Mouse (Mus musculus): ENCODE data around the gene Ddx54. TPM values are rescaled to one million over a fixed set of nuclear protein-coding genes. Genes with fewer than 3 reads are reported as not detected.

Gene Ddx54
- polyA plus RNA-seq, 1 experiment from 2014 or later, result 19.9 TPM

DNA sequence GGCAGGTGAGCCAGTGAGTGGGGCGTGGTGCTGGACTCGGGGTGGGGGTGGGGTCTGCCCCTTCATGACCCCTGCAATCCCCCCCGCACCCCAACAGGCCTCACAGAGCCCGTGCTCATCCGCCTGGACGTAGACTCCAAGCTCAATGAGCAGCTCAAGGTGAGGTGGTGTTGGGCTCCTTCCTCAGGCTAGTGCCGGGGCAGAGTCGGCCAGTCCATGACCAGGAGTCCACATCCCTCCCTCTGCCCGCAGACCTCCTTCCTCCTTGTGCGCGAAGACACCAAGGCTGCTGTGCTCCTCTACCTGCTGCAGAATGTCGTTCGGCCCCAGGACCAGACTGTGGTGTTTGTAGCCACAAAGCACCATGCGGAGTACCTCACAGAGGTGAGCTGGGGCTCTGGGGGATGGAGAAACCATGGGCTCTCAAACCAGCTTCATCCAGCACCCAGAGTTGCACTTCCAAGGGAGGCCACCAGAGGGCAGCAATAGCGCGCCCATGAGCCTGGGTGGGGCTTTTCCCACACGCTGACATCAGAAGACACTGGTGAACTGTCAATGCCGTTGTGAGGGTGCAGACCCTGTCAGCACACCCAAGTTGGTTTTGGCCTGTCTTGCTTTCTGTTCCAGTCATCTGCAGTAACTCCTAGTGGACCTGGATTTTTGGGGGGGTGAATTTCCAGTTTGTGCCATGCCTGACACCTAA lies 8.0 kb downstream of the Ddx54 start:
- TF ChIP-seq CTCF (IDR thresholded peaks at IDR 0.05; ENCODE audit: low read depth), result peak; percentile 98
- H3K27me3 ChIP-seq (replicated peaks; ENCODE audit: control insufficient read depth, insufficient read depth, low read length), result no peaks in the 10 kb centered on the region
- H3K9me3 ChIP-seq (ENCODE audit: control insufficient read depth), result no peaks in the 10 kb centered on the region
- 68% methylated on average over 18 of the region's 18 CpGs for WGBS
- H3K36me3 ChIP-seq (ENCODE audit: control insufficient read depth, insufficient read depth), result peaks cover 87% of the 10 kb centered on the region
- no peak for ATAC-seq
- H3K4me3 ChIP-seq (ENCODE audit: low read depth, low read length), result no peak overlapping the region
- H3K27ac ChIP-seq (ENCODE audit: low read depth, low read length), result no peak overlapping the region
- H3K9ac ChIP-seq (ENCODE audit: low read depth, low read length), result no peak overlapping the region
- H3K4me2 ChIP-seq (replicated peaks; ENCODE audit: low read depth), result no peak overlapping the region
- H3K4me1 ChIP-seq (replicated peaks; ENCODE audit: control insufficient read depth, insufficient read depth, low read length), result no peaks in the 10 kb centered on the region

DNA sequence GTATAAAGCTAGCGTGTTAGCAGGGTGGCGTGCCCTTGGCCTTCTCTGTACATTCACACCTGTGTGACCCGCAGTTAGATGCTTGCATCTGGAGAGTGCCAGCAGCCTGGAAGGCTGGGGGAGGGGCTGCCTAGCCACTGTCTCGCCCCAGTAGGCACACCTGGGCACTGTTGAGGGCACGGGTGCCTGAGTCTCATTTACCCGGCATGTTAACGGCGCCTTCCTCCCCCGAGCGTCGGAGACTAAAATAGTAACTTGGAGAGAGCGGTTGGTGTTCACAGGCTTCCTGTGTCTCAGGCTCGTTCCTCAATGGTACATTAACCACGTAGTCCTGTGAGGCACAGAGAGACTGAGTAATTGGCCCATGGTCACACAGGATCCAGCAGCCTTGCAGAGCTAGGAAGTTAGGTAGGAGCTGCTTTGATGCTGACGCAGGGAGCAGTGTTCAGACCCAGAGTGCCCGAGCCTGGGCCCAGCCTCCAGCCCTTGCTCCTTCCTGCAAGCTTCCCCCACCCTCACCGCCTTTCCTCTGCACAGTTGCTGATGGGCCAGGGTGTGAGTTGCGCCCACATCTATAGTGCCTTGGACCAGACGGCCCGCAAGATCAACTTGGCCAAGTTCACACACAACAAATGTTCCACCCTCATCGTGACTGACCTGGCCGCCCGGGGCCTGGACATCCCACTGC lies 8.7 kb downstream of the Ddx54 start:
- H3K4me1 ChIP-seq (replicated peaks; ENCODE audit: control insufficient read depth, insufficient read depth, low read length), result no peaks in the 10 kb centered on the region
- WGBS, result 92% methylated on average over 23 of the region's 23 CpGs
- no peak overlapping the region for H3K9ac ChIP-seq (ENCODE audit: low read depth, low read length)
- no peak for ATAC-seq
- H3K27ac ChIP-seq (ENCODE audit: low read depth, low read length), result no peak overlapping the region
- no peak overlapping the region for H3K4me2 ChIP-seq (replicated peaks; ENCODE audit: low read depth)
- TF ChIP-seq CTCF (IDR thresholded peaks at IDR 0.05; ENCODE audit: low read depth), result no peak
- H3K27me3 ChIP-seq (replicated peaks; ENCODE audit: control insufficient read depth, insufficient read depth, low read length), result no peaks in the 10 kb centered on the region
- H3K36me3 ChIP-seq (ENCODE audit: control insufficient read depth, insufficient read depth), result peaks cover 93% of the 10 kb centered on the region
- no peaks in the 10 kb centered on the region for H3K9me3 ChIP-seq (ENCODE audit: control insufficient read depth)
- no peak overlapping the region for H3K4me3 ChIP-seq (ENCODE audit: low read depth, low read length)

DNA sequence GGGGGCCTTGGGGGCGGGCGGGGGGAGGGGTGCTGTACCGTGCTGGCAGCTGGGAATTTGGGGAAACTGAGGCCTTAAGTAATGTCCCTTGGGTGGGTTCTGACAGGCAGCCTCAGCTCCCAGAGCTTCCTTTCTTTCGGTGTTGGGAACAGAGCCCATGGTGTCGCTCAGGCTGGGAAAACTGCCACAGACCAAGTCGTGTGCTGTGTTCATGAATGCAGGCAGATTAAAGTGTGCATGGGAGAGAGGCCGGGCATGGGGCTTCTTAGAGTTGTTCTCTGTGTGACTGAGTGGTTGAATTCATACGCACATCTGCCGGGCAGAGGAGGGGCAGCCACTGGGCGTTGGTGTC lies 9.3 kb downstream of the Ddx54 start:
- Histone ChIP-seq H3K9me3 (ENCODE audit: control insufficient read depth) (no peaks in the 10 kb centered on the region), H3K27me3 (replicated peaks; ENCODE audit: control insufficient read depth, insufficient read depth, low read length) (no peaks in the 10 kb centered on the region), H3K27ac (ENCODE audit: low read depth, low read length) (0 out of 2 replicates have a peak overlapping the region, but pooled peaks have one; percentile 4), H3K4me1 (replicated peaks; ENCODE audit: control insufficient read depth, insufficient read depth, low read length) (no peaks in the 10 kb centered on the region), H3K4me2 (replicated peaks; ENCODE audit: low read depth) (no peak overlapping the region), H3K36me3 (ENCODE audit: control insufficient read depth, insufficient read depth) (peaks cover 90% of the 10 kb centered on the region), H3K4me3 (ENCODE audit: low read depth, low read length) (no peak overlapping the region), H3K9ac (ENCODE audit: low read depth, low read length) (no peak overlapping the region)
- no peak for ATAC-seq
- TF ChIP-seq CTCF (IDR thresholded peaks at IDR 0.05; ENCODE audit: low read depth), result no peak
- 90% methylated on average over 10 of the region's 10 CpGs for WGBS

DNA sequence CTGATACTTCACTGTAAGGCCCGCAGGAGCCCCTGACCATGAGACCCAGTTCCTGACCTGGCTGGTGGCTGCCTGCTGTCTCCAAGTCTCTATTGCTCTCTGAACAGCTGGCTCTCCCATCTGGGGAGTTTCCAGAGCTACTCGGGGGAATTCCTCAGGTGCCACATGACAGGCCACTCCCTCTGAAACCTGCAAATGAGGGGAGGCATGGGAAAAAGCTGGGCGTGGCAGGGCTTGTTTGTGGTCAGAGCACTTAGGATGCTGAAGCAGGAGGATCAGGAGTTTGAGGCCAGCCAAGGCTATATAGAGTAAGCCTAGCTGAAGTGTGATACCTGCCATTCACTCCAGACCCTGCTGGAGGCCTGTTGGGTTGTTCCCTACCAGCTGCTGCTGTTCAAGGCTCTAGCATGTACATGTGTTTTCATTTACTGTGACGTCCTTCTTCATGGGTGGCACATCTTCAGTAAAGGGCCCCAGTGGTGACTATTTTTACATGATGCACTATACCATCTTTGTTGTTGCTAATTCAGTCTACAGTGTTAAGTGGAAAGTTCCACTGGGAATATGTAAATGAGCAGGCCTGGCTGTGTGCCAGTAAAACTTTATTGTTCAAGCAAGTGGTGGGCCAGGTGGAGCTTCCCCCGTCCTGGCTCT lies 9.8 kb downstream of the Ddx54 start:
- H3K9me3 ChIP-seq (ENCODE audit: control insufficient read depth), result no peaks in the 10 kb centered on the region
- H3K4me2 ChIP-seq (replicated peaks; ENCODE audit: low read depth), result no peak overlapping the region
- H3K27ac ChIP-seq (ENCODE audit: low read depth, low read length), result no peak overlapping the region
- no peak overlapping the region for H3K9ac ChIP-seq (ENCODE audit: low read depth, low read length)
- H3K27me3 ChIP-seq (replicated peaks; ENCODE audit: control insufficient read depth, insufficient read depth, low read length), result no peaks in the 10 kb centered on the region
- H3K4me1 ChIP-seq (replicated peaks; ENCODE audit: control insufficient read depth, insufficient read depth, low read length), result no peaks in the 10 kb centered on the region
- H3K4me3 ChIP-seq (ENCODE audit: low read depth, low read length), result no peak overlapping the region
- ATAC-seq, result no peak
- no peak for TF ChIP-seq CTCF (IDR thresholded peaks at IDR 0.05; ENCODE audit: low read depth)
- peaks cover 91% of the 10 kb centered on the region for H3K36me3 ChIP-seq (ENCODE audit: control insufficient read depth, insufficient read depth)
- WGBS, result 69% methylated on average over 5 of the region's 5 CpGs

DNA sequence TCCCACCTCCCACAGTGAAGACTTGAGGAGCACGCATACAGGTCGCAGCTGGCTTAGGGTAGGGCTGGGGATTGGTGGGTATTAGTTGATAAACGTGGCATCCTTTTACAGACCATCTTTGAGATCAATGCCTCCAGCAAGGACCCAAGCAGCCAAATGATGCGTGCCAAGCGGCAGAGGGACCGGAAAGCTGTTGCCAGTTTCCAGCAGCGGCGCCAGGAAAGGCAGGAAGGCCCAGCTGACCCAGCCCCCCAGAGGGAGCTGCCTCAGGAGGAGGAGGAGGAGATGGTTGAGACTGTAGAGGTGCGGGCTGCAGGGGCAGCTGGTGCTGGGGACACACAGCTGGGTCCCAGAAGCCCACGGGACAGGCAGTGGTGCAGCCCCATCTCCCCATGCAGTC lies 11.9 kb downstream of the Ddx54 start:
- no peaks in the 10 kb centered on the region for H3K9me3 ChIP-seq (ENCODE audit: control insufficient read depth)
- no peak overlapping the region for H3K4me3 ChIP-seq (ENCODE audit: low read depth, low read length)
- H3K27me3 ChIP-seq (replicated peaks; ENCODE audit: control insufficient read depth, insufficient read depth, low read length), result no peaks in the 10 kb centered on the region
- WGBS, result 91% methylated on average over 10 of the region's 10 CpGs
- no peak for ATAC-seq
- no peak for TF ChIP-seq CTCF (IDR thresholded peaks at IDR 0.05; ENCODE audit: low read depth)
- peaks cover 82% of the 10 kb centered on the region for H3K36me3 ChIP-seq (ENCODE audit: control insufficient read depth, insufficient read depth)
- no peaks in the 10 kb centered on the region for H3K4me1 ChIP-seq (replicated peaks; ENCODE audit: control insufficient read depth, insufficient read depth, low read length)
- no peak overlapping the region for H3K9ac ChIP-seq (ENCODE audit: low read depth, low read length)
- H3K27ac ChIP-seq (ENCODE audit: low read depth, low read length), result no peak overlapping the region
- H3K4me2 ChIP-seq (replicated peaks; ENCODE audit: low read depth), result no peak overlapping the region

DNA sequence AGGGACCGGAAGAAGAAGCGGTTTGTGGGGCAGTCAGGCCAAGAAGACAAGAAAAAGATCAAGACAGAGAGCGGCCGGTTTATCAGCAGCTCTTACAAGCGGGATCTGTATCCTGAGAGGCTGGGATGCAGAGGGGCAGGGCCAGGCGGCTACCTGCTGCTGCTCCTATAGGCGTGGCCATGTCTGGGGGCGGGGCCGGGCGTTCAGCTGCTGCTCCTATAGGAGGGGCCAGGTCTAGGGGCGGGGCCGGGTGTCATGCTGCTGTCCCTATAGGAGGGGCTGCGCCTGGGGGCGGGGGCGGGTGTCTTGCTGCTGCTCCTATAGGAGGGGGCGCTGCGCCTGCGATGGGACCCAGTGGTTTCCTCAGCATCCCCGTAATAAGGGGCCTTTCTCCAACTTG lies 13.9 kb downstream of the Ddx54 start:
- peaks cover 5% of the 10 kb centered on the region; the same call in 1 of the 2 replicates for H3K27me3 ChIP-seq (replicated peaks; ENCODE audit: control insufficient read depth, insufficient read depth, low read length)
- no peak overlapping the region for H3K4me2 ChIP-seq (replicated peaks; ENCODE audit: low read depth)
- ATAC-seq, result 0 out of 2 replicates have a peak, but pooled peaks have one; percentile 50
- 42% methylated on average over 19 of the region's 19 CpGs for WGBS
- TF ChIP-seq CTCF (IDR thresholded peaks at IDR 0.05; ENCODE audit: low read depth), result no peak
- H3K36me3 ChIP-seq (ENCODE audit: control insufficient read depth, insufficient read depth), result peaks cover 63% of the 10 kb centered on the region
- no peak overlapping the region for H3K9ac ChIP-seq (ENCODE audit: low read depth, low read length)
- H3K9me3 ChIP-seq (ENCODE audit: control insufficient read depth), result no peaks in the 10 kb centered on the region
- no peak overlapping the region for H3K27ac ChIP-seq (ENCODE audit: low read depth, low read length)
- H3K4me1 ChIP-seq (replicated peaks; ENCODE audit: control insufficient read depth, insufficient read depth, low read length), result no peaks in the 10 kb centered on the region
- H3K4me3 ChIP-seq (ENCODE audit: low read depth, low read length), result no peak overlapping the region
